Mouse (Mus musculus) brain, embryonic 18.5 days (tissue): ENCODE results near the gene Klhl33.
"Not testable (repeated sequence)": the region's sequence is repeated elsewhere in the genome, so short reads cannot be mapped to it uniquely, and the experiment has no call there.

ENCODE experiments used
- DNase-seq: peaks from one replicate; pipeline ENCODE4 v3.0.0-alpha.2; 2012; ENCODE audit warnings: low read depth, low spot score

The Klhl33 gene

DNA sequence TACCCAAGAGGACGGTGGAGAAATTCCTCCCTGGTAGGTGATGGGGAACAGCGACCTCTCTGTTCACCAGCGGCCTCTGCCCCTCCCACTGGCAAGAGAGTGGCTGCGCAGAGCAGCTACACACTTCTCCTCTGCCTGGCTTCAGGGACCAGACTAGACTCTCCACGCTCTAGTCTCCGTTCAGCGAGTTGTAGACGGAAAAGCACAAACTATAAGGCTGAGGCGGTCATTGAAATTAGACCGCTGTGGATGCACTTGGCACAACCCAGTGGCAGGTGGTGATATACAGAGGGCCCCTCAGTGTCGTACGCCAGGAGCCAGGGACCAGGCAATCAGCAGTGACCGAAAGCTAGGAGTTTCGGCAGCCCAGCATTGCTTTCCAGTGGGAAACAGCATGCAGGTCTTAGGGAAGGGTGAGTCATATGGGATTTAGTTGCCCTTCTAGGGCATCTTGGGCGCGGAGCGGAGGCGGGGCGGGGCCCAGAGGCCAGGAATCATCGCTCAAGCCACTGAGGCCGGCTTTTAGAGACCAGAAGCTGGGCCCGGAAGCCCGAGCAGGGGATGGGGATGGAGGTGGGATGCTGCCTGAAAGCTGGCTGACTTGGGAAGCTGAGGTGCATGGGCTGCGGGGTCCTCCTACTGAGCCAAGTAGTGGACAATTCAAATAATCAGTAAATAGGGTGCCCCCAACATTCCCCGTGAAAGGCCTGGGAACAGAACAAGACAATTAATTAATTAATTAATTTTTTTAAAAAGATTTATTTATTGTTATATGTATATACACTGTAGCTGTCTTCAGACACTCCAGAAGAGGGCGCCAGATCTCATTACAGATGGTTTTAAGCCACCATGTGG, 6.9 kb upstream of the Klhl33 start:
- peak; percentile 24 for DNase-seq

GRCm38 (mm10) chr14:50897992-50898391, 685 bp upstream of the Klhl33 start:
- DNase-seq = not testable (repeated sequence)

DNA sequence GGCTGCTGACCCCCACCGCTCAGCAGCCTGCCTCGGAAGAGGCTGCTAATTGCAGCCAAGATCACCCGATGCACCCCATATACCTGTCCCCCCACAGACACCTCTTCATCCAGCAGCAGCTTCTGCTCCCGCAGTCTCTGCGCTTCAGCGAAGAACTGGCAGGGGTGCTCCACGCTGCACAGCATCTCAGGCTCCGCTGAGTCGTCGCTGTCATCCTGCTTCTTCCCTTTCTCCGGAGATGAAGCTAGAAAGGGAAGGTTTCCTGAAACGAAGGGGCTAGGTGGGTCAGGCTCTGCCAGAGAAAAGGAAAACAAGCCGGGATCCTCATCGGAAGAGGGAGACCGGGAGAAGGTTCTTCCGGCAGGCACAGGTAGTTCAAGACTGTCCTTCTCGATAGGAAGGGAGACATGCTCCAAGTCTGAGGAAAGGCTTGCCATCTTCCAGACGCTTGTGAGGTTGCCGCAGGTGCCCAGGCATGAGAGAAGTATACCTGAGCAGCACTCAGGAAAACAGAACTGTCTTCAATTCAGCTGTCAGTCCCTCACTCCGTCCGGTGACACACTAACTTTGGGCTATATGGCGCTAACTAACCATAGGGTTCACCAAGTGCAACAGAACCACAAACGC, 447 bp downstream of the Klhl33 start:
- DNase-seq = no peak

- no peak for DNase-seq
Measured at GRCm38 (mm10) chr14:50895985-50896746, 1.1 kb downstream of the Klhl33 start.

DNA sequence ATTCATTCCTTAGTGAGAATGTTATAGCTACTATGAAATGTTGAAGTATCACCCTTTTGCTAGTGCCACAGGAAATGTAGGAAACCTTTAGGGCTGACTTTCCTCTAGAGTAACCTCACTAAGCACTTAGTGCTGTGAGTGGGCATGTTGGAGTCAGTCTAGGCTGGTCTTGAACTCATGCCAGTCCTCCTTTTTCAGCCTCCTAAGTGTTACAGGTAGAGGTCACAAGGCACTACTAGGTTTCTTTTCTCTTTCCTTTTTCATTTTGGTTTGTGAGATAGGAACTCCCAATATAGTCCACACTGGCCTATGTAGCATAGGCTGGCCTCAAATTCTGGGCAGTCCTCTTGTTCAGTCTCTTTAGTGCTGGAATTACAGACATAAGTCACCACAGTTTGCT, 1.9 kb downstream of the Klhl33 start:
- DNase-seq = no peak

DNA sequence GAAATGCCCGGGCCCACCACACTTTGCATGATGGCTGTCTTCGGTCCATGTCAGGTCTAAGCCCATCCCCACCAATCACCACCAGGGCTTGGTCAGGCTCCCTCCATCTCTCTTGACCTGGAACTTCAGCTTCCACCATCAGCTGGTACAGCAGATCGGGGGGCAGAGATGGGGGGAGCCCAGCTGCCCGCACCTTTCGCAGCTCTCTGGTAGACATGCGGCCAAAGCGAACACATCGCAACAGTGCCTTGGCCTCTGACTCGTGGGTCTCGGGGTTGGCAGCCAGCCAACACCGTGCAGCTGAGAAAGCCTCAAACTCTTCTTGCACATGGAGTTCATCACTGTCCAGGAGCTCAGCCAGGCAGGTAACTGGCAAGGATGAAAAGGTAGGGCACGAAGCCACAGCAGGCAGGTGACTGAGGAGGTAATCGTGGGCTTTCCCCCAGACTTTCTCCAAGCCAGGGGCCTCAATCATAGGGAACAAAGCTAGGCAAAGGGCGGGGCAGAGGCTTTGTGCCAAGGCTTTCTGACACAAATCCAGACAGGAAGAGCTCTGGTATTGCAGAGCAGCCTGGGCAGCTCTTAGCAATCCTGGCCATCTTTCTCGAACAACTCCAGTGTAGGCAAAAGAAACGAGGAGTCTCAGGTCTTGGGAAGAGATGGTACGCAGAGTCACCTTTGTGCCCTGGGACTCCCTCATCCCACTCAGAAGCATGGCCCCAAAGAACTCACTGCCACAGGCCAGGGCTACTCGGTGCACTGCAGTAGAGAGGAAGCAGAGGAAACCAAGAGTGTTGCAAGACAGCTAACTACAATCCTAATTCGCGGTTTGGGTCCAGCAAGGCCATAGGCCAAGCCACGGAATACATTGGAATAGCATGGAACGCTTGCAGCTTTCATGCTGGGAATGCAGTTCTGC, 4.5 kb downstream of the Klhl33 start:
- no peak for DNase-seq

GRCm38 (mm10) chr14:50892091-50892490, 5.2 kb downstream of the Klhl33 start:
- DNase-seq = no peak

DNA sequence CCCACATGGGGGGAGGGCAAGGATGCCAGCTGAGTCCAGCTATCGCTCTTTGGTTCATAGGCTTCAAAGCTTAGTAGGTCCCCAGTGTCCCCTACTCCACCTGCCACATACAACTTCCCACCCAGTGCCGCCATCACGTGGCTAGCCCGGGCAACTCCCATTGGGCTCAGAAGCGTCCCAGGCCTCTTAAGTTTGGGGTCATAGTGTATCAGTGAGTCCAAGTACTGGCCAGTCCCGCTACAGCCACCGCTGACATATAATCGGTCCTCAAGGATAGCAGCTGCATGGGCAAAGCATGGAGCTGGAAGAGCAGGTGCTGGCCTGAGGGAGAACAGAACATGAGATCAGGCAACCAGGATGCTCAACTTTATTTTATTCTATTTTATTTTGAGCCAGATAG, 5.7 kb downstream of the Klhl33 start:
- DNase-seq = no peak

- DNase-seq = no peak
Measured at GRCm38 (mm10) chr14:50876236-50876950, 20.9 kb downstream of the Klhl33 start.

- no peak for DNase-seq
Measured at GRCm38 (mm10) chr14:50875591-50876230, 21.6 kb downstream of the Klhl33 start.

- no peak for DNase-seq
Measured at GRCm38 (mm10) chr14:50875175-50875574, 22.1 kb downstream of the Klhl33 start.

DNA sequence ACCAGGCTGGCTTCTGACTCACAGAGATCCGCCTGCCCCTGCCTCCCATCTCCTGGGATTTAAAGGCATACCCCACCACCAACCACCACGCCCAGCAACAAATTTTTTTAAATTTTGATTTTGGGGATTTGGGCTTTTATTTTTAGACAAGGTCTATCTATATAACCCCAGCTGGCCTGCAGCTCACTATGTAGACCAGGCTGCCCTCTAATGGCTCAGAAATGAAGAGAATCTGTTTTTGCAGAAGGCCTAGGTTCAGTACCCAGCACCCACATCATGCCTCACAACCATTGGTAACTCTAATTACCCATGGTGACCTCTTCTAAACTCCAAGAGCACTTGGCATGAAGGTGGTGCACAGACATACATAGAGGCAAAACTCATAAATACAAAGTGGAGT, 26.0 kb downstream of the Klhl33 start:
- DNase-seq = no peak

DNA sequence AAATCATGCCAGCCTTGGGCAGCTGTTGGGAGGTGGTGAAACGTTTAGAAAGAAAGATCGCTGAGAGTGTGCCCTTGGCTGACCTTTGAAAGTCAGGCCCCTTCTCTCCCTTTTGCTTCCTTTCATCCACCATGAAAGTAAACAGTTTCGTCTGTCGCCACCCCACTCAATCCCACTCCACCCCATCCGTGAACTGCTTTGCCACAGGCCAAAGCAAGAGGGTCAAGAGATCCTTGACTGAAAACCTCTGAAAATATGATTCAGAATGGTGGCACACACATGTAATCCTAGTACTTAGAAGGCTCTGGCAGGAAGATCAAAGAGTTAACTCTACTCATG, 26.5 kb downstream of the Klhl33 start:
- no peak for DNase-seq

DNA sequence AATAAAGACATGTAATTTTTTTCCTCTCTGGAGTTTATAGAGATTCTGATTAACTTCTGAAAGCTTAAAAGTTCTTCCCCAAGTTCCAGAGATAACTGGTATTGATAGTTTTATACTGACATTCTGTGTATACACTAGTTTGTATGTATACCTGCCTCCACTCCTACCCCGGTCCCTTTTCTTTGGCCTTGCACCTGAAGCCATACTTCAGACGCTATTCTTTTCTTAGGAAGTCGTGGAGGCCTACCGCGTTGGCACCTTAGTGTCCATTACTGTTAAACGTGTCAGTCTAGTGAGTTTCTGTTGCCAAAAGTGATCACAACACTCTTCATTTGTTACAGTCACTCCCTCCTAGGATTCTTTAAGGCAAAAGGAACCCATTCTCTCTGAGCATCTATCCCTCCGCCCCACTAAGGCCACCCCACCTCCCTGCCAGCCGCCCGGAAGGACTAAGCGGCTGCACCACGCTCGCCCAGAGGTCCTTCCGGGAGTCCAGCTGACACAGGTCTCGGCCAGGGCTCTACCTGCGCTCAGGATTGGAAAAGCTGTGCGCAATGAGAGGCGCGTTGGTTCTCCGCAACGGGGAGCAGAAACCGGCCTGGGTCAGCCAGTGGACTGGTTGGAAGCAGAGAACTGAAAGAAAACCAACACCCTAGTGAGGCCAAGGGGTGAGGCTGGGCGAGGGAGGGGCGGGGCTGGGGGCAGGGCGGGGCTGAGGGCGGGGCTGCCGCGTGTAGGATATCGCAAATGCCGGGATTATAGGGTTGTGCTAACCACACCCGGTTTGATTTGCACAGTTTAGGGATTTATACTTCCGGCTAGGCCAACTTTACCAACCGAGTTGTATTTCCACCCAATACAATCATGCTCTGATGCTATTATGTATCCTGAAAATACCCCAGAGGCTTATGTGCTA, 27.2 kb downstream of the Klhl33 start, which contains the start of gene Tep1:
Gene Tep1, minus strand, starts transcription at position 672 of the 916 bp plus-strand sequence.
- peak; percentile 12 for DNase-seq

- DNase-seq = no peak
Measured at GRCm38 (mm10) chr14:50868656-50869055, 28.7 kb downstream of the Klhl33 start.

- DNase-seq = no peak
Measured at GRCm38 (mm10) chr14:50868211-50868610, 29.1 kb downstream of the Klhl33 start.

DNA sequence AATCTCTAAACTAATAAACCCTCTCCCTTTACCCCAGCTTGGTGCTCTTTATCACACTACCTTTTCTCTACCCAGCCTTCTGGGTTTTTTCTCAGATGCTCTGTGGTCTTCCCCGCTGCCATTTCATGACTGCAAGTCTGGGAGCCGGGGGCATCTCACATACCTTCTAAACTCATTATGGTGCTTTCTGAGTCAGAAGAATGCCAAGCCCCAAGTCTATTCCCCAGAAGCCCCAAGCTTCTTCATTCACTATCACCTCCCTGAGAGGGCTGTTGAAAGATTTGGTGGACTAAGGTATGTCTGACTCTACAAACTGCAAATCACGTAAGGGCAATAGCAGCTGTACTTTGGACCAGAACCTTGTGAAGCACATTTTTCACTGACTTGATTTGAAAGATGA, 30.3 kb downstream of the Klhl33 start:
- no peak for DNase-seq

GRCm38 (mm10) chr14:50865005-50865404, 32.3 kb downstream of the Klhl33 start:
- not testable (repeated sequence) for DNase-seq

DNA sequence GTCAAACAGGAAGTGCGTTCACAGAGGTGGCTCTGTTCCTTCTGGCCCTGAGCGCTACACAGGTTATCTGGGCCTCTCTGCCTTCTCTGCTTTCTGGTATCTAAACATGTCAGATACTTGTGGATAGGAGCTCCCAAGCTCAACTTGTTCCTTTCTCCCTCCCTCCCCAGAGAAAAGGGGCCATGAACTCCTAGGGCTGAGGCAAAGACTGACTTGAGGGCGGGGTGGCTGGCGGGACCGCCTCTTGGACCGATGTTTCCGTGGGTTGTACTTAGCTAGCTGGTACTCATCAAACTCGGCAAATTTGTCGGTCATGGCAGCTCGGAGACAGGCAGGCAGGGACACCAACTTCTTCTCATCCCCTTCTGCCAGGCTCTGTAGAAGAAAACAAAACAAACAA, 34.7 kb downstream of the Klhl33 start:
- no peak for DNase-seq
